Mouse (Mus musculus) lung, adult 2 months (tissue): Measurements from ENCODE around the gene Gm4559. TPM values are rescaled to one million over a fixed set of nuclear protein-coding genes. Genes with fewer than 3 reads are reported as not detected.
A peak's percentile ranks its signal among the peaks of the same experiment; 100 is the strongest.
"Not testable (repeated sequence)": the region's sequence is repeated elsewhere in the genome, so short reads cannot be mapped to it uniquely, and the experiment has no call there.

Source experiments
- DNase-seq: peaks from one replicate; pipeline ENCODE4 v3.0.0; 2022
- H3K4me1 ChIP-seq: fragments of 200-500 bp; 2 replicates; pipeline ENCODE4 v1.6.1; 2011; ENCODE audit warnings: low read length; ENCODE audit not compliant: control insufficient read depth, insufficient read depth
- H3K4me3 ChIP-seq: fragments of 200-500 bp; replicated peaks from 2 replicates; pipeline ENCODE3; 2011; ENCODE audit warnings: low read depth, mild to moderate bottlenecking, control low read depth, low read length; ENCODE audit errors: extremely low read depth
- CTCF ChIP-seq: fragments of 200-500 bp; IDR thresholded peaks from 2 replicates; pipeline ENCODE4 v1.5.1; 2011; ENCODE audit warnings: mild to moderate bottlenecking, low read length, control low read depth; ENCODE audit not compliant: insufficient read depth
- POLR2A ChIP-seq: fragments of 200-500 bp; IDR thresholded peaks from 2 replicates; pipeline ENCODE4 v1.6.1; 2011; ENCODE audit warnings: low read depth, mild to moderate bottlenecking, control low read depth, low read length, borderline replicate concordance; ENCODE audit errors: extremely low read depth
- WGBS: fragments of 180-500 bp; shearing (Covaris S2); methylation state at CpG from one replicate; pipeline ENCODE4 v1.1.7; 2018; 5-methylcytosine and 5-hydroxymethylcytosine counted together
- polyA plus RNA-seq: library from polyadenylated mRNA; depleted of rRNA; stranded (reverse); fragments of >200 nt; gene quantifications from 2 replicates; pipeline ENCODE4 v1.2.3, GENCODE M21; 2012

The Gm4559 gene
- polyA plus RNA-seq, 1 experiment, result not detected

GRCm38 (mm10) chr7:142303249-142303648 lies 29.1 kb upstream of the Gm4559 start, which contains the start of gene Krtap5-4:
Gene Krtap5-4 (plus strand): TSS chr7:142303549.
- no peaks in the 10 kb centered on the region for H3K4me1 ChIP-seq
- no peak for DNase-seq
- 20% methylated on average over 3 of the region's 3 CpGs for WGBS
- TF ChIP-seq POLR2A (no peak), CTCF (no peak)
- no peak within 1 kb of the TSS for H3K4me3 ChIP-seq

- H3K4me1 ChIP-seq, H3K4me3 ChIP-seq, DNase-seq: not testable (repeated sequence)
Observed at GRCm38 (mm10) chr7:142297018-142297417, 22.9 kb upstream of the Gm4559 start, which contains the start of gene Krtap5-1. Gene Krtap5-1 (minus strand): TSS chr7:142297118.

- not testable (repeated sequence) for DNase-seq, H3K4me3 ChIP-seq, H3K4me1 ChIP-seq
- WGBS, result 20% methylated on average over 4 of the region's 4 CpGs
Observed at GRCm38 (mm10) chr7:142296108-142296507, 21.9 kb upstream of the Gm4559 start.

- Histone ChIP-seq H3K4me3 (no peak overlapping the region), H3K4me1 (no peaks in the 10 kb centered on the region)
- TF ChIP-seq CTCF (no peak), POLR2A (no peak)
- no peak for DNase-seq
Observed at GRCm38 (mm10) chr7:142295418-142295817, 21.3 kb upstream of the Gm4559 start.

- DNase-seq, result peak; percentile 32
- WGBS, result 0% methylated on average over 2 of the region's 2 CpGs
- H3K4me1 ChIP-seq, H3K4me3 ChIP-seq: not testable (repeated sequence)
- peak; percentile 63 for TF ChIP-seq CTCF
Observed at GRCm38 (mm10) chr7:142293851-142294250, 19.7 kb upstream of the Gm4559 start.

GRCm38 (mm10) chr7:142285910-142286612 lies 11.9 kb upstream of the Gm4559 start:
- H3K4me3 ChIP-seq, H3K4me1 ChIP-seq: not testable (repeated sequence)
- DNase-seq, result peak; percentile 43
- 58% methylated on average over 9 of the region's 9 CpGs for WGBS

- no peak overlapping the region for H3K4me3 ChIP-seq
- H3K4me1 ChIP-seq, result no peaks in the 10 kb centered on the region
- 20% methylated on average over 23 of the region's 23 CpGs for WGBS
- TF ChIP-seq POLR2A (no peak), CTCF (peak; percentile 38; the same call in 1 of the 2 replicates)
- DNase-seq, result peak; percentile 27
Observed at GRCm38 (mm10) chr7:142285130-142285835, 11.1 kb upstream of the Gm4559 start.

GRCm38 (mm10) chr7:142284615-142285080 lies 10.5 kb upstream of the Gm4559 start:
- DNase-seq, result peak; percentile 90
- Histone ChIP-seq H3K4me1 (no peaks in the 10 kb centered on the region), H3K4me3 (peak overlapping the region; percentile 69)
- TF ChIP-seq CTCF (peak; percentile 51), POLR2A (no peak)
- WGBS, result under 1% methylated on average over 19 of the region's 19 CpGs

- H3K4me1 ChIP-seq, result no peaks in the 10 kb centered on the region
- under 1% methylated on average over 38 of the region's 38 CpGs for WGBS
- DNase-seq, result peak; percentile 58
- peak overlapping the region; percentile 69 for H3K4me3 ChIP-seq
- TF ChIP-seq POLR2A (no peak), CTCF (0 out of 2 replicates have a peak, but pooled peaks have one; percentile 5)
Observed at GRCm38 (mm10) chr7:142284023-142284591, 9.9 kb upstream of the Gm4559 start.

GRCm38 (mm10) chr7:142282847-142283246 lies 8.7 kb upstream of the Gm4559 start:
- H3K4me3 ChIP-seq, DNase-seq, H3K4me1 ChIP-seq: not testable (repeated sequence)
- 83% methylated on average over 2 of the region's 2 CpGs for WGBS

- not testable (repeated sequence) for DNase-seq, H3K4me1 ChIP-seq, H3K4me3 ChIP-seq
- WGBS, result 86% methylated on average over 1 of the region's 1 CpGs
Observed at GRCm38 (mm10) chr7:142279291-142279690, 5.1 kb upstream of the Gm4559 start.
